Mouse (Mus musculus) central nervous system, embryonic 11.5 days (tissue): ENCODE measurements around the gene Wdcp. TPM values are rescaled to one million over a fixed set of nuclear protein-coding genes. Genes with fewer than 3 reads are reported as not detected.

Source experiments
- polyA plus RNA-seq: library from polyadenylated mRNA; depleted of rRNA; stranded (reverse); fragments of >200 nt; gene quantifications from 2 replicates; pipeline ENCODE4 v1.2.3, GENCODE M21; 2012; rRNA removed

The Wdcp gene
- 13.3 and 21.2 TPM in 2 replicates for polyA plus RNA-seq

GRCm38 (mm10) chr12:4842890-4843597, at the start of gene Wdcp:
Gene Wdcp, plus strand, starts transcription at chr12:4843303.

GRCm38 (mm10) chr12:4817361-4818101, 25.6 kb upstream of the Wdcp start, which contains the start of gene Sf3b6:
Gene Sf3b6, plus strand, starts transcription at chr12:4817544.

GRCm38 (mm10) chr12:4841392-4841887, 1.7 kb upstream of the Wdcp start, which contains the start of gene Fkbp1b:
Gene Fkbp1b, minus strand, starts transcription at chr12:4841591.

GRCm38 (mm10) chr12:4874161-4874927, 31.2 kb downstream of the Wdcp start, which contains the start of gene Mfsd2b:
Gene Mfsd2b, minus strand, starts transcription at chr12:4874359.

GRCm38 (mm10) chr12:4906951-4907906, 64.1 kb downstream of the Wdcp start, which contains the start of gene Ubxn2a:
Gene Ubxn2a, minus strand, starts transcription at chr12:4907705.

Other genes starting within 250 kb of the Wdcp start
- 1.2 and 1.4 TPM in 2 replicates for gene Fam228a, start 104.9 kb upstream of the Wdcp start, polyA plus RNA-seq
- 1.9 and 2.3 TPM in 2 replicates for gene Pfn4, start 74.3 kb upstream of the Wdcp start, polyA plus RNA-seq
- 3.8 and 5.5 TPM in 2 replicates for gene Fam228b, start 74.0 kb upstream of the Wdcp start, polyA plus RNA-seq
- 150 and 217 TPM in 2 replicates for gene Sf3b6, start 25.8 kb upstream of the Wdcp start, polyA plus RNA-seq
- gene Fkbp1b, start 1.7 kb upstream of the Wdcp start, polyA plus RNA-seq, result 6.9 and 16.6 TPM in 2 replicates
- 6.2 and 8.1 TPM in 2 replicates for gene Mfsd2b, start 31.1 kb downstream of the Wdcp start, polyA plus RNA-seq
- 5.6 and 8.8 TPM in 2 replicates for gene Ubxn2a, start 64.4 kb downstream of the Wdcp start, polyA plus RNA-seq
- 24.9 and 32.5 TPM in 2 replicates for gene Atad2b, start 74.0 kb downstream of the Wdcp start, polyA plus RNA-seq